Mouse (Mus musculus) lung, postnatal 4 days (tissue): ENCODE measurements at regions not wholly inside any gene's neighbourhood (a gene's known extent, or its start where the extent isn't known, plus 50 kb on each side); places are given as distances from the start of the nearest gene placed in this dataset.
A peak's percentile ranks its signal among the peaks of the same experiment; 100 is the strongest.

Source experiments
- DNase-seq, 2 experiments: peaks; one replicate each; pipeline ENCODE4 v3.0.0; 2021

DNA sequence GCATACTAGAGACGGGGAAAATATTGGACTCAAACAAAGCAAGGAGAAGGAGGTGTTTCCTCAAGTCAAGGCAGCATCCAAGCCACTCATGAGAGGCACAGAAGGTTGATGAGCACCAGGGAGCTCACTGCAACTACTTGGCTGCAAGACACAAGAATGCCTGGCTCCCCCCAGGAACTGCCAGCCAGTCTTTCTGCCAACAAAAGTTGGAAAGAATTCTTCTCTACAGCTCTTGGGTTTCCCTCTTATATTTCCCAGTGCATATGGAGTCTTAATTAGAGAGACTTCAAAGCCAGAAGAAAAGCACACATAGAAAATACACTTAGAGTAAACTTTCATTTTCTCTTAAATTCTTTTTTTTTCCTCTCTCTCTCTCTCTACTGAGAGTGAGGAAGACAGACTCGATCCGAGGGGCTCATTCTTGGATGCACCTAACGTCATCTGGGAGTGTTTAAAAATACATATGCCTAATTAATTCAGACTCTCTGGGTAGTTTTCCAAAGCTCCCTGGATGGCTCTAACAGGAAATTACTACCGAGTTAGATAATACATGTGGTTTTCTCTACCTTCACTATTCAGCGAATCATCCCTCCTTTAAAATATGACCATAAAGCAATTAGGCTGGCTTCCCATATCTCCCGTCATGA is 222.7 kb downstream of the Fam84b start:
- DNase-seq, result no peak

GRCm38 (mm10) chr15:60618801-60619200 is 234.8 kb downstream of the Fam84b start:
- DNase-seq, result no peak

GRCm38 (mm10) chr15:60617371-60617770 is 236.2 kb downstream of the Fam84b start:
- peak in 1 of 2 experiments; percentile 25 for DNase-seq

- DNase-seq, result no peak
Measured at GRCm38 (mm10) chr15:60601885-60602284, 251.7 kb downstream of the Fam84b start.

- DNase-seq, result no peak
Measured at GRCm38 (mm10) chr15:60577084-60577483, 276.5 kb downstream of the Fam84b start.

GRCm38 (mm10) chr15:60566267-60566666 is 287.3 kb downstream of the Fam84b start:
- DNase-seq, result no peak

- no peak for DNase-seq
Measured at GRCm38 (mm10) chr15:60565017-60565416, 288.6 kb downstream of the Fam84b start.

GRCm38 (mm10) chr15:60560641-60561040 is 292.9 kb downstream of the Fam84b start:
- DNase-seq, result no peak

GRCm38 (mm10) chr15:60555691-60556090 is 297.9 kb downstream of the Fam84b start:
- DNase-seq, result no peak

DNA sequence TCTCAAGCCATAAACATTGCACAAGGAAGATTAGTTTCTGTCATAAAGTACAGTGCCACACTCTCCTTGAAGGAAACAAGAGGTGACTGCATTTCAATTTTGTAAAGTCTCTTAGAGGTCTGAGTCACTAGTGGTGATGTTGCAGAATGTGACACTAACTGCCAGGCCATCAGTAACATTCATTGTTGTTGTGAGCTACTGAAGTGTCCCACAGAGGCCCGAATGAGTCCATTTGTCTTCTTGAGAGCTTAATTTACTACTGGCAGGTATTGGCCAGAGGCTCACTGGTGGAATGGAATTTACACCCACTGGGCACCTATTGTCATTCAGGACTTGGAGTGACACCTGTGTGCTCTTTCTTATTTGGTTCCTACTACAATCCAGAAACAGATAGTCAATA is 299.0 kb downstream of the Fam84b start:
- no peak for DNase-seq

DNA sequence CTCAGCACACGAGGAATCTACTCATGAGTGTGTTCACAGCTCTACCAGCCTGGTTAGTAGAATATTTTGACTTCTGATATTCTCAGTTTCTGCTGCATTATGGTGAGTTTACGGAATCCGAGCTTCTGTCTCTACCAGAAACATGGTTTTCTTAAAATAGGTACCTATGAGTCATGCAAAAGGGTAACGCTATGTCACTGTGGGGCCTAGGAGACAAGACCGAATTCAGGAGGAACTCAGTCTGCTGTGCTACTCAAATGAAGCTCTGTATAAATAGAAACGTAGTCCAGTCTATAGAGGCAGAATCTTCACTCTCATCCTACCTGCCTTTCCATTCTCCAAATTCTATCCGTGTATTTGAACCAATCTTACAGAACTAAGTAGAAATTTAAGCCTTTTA is 305.5 kb downstream of the Fam84b start:
- no peak for DNase-seq

DNA sequence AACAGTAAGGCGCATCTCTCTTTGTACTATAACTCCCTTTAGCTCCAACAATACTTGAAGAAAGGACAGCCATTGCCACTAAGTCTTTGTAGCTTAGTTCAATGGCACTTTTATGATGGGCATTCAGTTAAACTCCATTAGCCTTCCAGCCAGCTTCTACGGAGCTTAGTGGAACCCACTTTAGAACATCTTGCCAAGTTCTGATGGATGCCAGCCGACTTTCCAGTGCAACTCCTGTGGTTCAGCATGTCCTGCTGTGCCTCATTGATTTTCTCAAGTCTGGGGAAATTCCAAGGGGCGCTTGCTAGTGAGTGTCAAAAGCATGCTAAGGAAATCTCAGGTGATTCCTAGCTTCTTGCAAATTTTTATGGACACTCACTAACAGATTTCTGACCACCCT is 316.4 kb downstream of the Fam84b start:
- DNase-seq, result no peak

DNA sequence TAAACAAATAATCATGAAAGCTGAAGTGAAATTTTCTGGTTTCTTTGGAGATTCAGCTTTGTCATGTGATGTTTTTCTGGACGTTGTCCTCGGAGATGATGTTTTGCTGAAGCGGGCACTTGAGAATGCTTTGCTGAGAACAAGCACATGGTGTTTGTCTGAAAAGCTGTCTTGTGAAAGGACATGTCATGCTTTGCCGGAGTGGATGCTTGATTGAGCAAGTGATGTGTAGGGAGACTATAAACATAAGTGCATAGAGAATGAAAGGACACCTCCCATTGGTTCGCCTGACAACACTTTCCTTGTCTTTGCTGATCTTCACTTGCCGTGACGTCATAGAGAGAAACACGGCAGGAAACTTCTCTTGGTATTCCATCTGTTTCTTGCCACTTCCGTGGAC is 318.9 kb downstream of the Fam84b start:
- DNase-seq, result peak; percentile 19 to 20

DNA sequence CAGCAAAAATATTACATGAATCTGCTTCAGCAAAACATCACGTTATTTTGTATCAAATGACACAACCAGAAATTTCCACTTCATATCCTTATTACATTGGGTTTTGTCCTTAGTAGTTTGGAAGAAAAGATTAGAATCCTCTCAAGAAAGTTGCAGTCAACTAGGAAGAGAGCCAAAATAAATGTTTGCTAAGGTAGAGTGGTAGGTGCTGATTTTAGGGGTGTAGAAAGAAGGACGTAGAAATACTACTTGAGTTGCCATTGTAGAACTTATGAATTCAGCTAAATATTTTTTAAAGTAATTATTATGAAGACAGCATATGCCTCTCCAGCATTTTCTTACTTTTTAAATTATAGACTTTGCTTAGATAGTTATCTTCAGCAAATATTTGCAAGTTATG is 336.8 kb downstream of the Fam84b start:
- DNase-seq, result no peak

- DNase-seq, result no peak
Measured at GRCm38 (mm10) chr15:60476755-60477310, 376.7 kb downstream of the Fam84b start.

GRCm38 (mm10) chr15:60475086-60475485 is 378.5 kb downstream of the Fam84b start:
- DNase-seq, result no peak

DNA sequence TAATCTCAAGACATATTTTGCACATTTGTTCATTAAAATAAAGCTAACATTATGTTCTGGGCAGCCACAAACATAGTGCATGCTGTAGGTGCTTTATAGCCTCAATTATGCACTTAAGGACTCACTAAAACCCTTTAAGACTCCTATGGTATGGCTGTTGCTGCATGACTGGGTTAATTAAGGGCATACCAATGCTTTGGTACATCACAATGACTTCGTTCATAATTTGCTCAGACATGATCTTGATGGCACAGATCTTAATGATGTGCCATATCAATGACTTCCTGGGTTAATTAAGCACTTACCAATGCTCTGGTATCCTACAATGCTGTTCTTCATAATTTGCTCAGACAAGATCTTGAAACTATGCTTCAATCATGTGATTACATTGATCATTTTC is 415.5 kb upstream of the 4933412E24Rik start:
- no peak for DNase-seq

- no peak for DNase-seq
Measured at GRCm38 (mm10) chr15:60419081-60419480, 402.7 kb upstream of the 4933412E24Rik start.

DNA sequence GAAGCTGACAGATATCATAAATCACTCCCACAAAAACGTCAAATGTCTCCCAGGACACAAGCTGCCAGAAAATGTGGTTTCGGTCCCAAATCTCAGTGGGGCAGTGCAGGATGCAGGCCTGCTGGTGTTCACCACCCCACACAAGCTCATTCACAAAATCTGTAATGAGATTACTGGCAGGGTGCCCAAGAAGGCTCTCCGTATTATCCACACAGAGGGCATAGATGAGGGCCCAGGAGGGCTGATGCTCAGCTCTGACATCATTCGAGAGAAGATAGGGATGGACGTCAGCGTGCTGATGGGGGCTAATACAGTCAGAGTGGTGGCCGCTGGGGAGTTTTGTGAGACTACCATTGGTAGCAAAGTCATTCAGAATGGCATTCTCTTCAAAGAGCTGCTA is 375.9 kb upstream of the 4933412E24Rik start:
- DNase-seq, result no peak

DNA sequence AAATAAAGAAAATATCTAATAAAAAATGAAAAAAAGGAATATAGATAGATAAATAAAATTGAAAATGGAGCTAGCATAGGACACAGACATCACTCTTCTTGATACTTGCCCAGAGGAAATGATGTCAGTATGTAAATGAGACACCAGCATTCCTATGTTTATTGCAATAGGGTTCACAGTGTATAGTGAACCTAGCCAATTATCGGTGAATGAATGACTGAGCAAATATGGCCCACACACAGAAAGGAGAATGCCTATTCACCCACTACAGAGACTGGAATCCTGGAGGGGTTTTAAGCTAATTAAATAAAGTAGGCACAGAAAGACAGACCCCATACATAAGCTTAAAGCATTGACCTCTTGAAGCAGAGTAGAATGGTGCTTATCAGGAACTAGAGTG is 373.9 kb upstream of the 4933412E24Rik start:
- no peak for DNase-seq

GRCm38 (mm10) chr15:60387962-60388361 is 371.5 kb upstream of the 4933412E24Rik start:
- DNase-seq, result no peak
